Mouse (Mus musculus): ENCODE measurements at regions not wholly inside any gene's neighbourhood (a gene's known extent, or its start where the extent isn't known, plus 50 kb on each side); places are given as distances from the start of the nearest gene placed in this dataset.

- no peak for DNase-seq
These were observed 202.2 kb downstream of the Sipa1l2 start for GRCm38 (mm10) chr8:125367374-125367773.

GRCm38 (mm10) chr8:125365004-125365403, 204.6 kb downstream of the Sipa1l2 start:
- no peak for DNase-seq

- no peak for DNase-seq
These were observed 210.2 kb downstream of the Sipa1l2 start for GRCm38 (mm10) chr8:125359456-125359855.

- no peak for DNase-seq
These were observed 211.8 kb downstream of the Sipa1l2 start for GRCm38 (mm10) chr8:125357759-125358158.

GRCm38 (mm10) chr8:125355059-125355509, 214.5 kb downstream of the Sipa1l2 start:
- DNase-seq, result no peak

GRCm38 (mm10) chr8:125352276-125352675, 217.3 kb downstream of the Sipa1l2 start:
- no peak for DNase-seq

- DNase-seq, result no peak
These were observed 218.0 kb downstream of the Sipa1l2 start for GRCm38 (mm10) chr8:125351486-125352032.

GRCm38 (mm10) chr8:125349290-125350025, 220.2 kb downstream of the Sipa1l2 start:
- DNase-seq, result peak; percentile 86

GRCm38 (mm10) chr8:125346182-125346581, 223.4 kb downstream of the Sipa1l2 start:
- no peak for DNase-seq

- no peak for DNase-seq
These were observed 224.0 kb downstream of the Sipa1l2 start for GRCm38 (mm10) chr8:125345571-125345970.

- no peak for DNase-seq
These were observed 225.7 kb downstream of the Sipa1l2 start for GRCm38 (mm10) chr8:125343867-125344266.

GRCm38 (mm10) chr8:125342521-125342920, 227.1 kb downstream of the Sipa1l2 start:
- DNase-seq, result no peak

- no peak for DNase-seq
These were observed 228.0 kb downstream of the Sipa1l2 start for GRCm38 (mm10) chr8:125341606-125342005.

GRCm38 (mm10) chr8:125338222-125338621, 231.4 kb downstream of the Sipa1l2 start:
- DNase-seq, result no peak

- DNase-seq, result peak; percentile 27
These were observed 232.0 kb downstream of the Sipa1l2 start for GRCm38 (mm10) chr8:125337444-125338077.

- no peak for DNase-seq
These were observed 232.8 kb downstream of the Sipa1l2 start for GRCm38 (mm10) chr8:125336799-125337198.

GRCm38 (mm10) chr8:125335575-125336370, 233.8 kb downstream of the Sipa1l2 start:
- DNase-seq, result no peak

- DNase-seq, result no peak
These were observed 234.4 kb downstream of the Sipa1l2 start for GRCm38 (mm10) chr8:125335171-125335570.

- DNase-seq, result no peak
These were observed 239.0 kb downstream of the Sipa1l2 start for GRCm38 (mm10) chr8:125330638-125331037.

GRCm38 (mm10) chr8:125328650-125329049, 241.0 kb downstream of the Sipa1l2 start:
- DNase-seq, result peak; percentile 60

GRCm38 (mm10) chr8:125327551-125328262, 241.9 kb downstream of the Sipa1l2 start:
- DNase-seq, result no peak

GRCm38 (mm10) chr8:125327006-125327405, 242.6 kb downstream of the Sipa1l2 start:
- DNase-seq, result no peak

Data from lung, postnatal 36 days (tissue).